Mouse (Mus musculus) midbrain, embryonic 12.5 days (tissue): Measurements from ENCODE around the gene Gripap1. TPM values are rescaled to one million over a fixed set of nuclear protein-coding genes. Genes with fewer than 3 reads are reported as not detected.

Experiments
- ATAC-seq: fragments of 200-750 bp; cut with Nextera tagmentation; 2 replicates; pipeline ENCODE4 v1.8.0; 2017; ENCODE audit warnings: low read depth, moderate TSS enrichment, moderate library complexity; ENCODE audit not compliant: low FRiP score
- H3K27ac ChIP-seq: fragments of 300-500 bp; sonication (generic); replicated peaks from 2 replicates; pipeline ENCODE4 v1.5.1; 2016; ENCODE audit warnings: mild to moderate bottlenecking
- H3K27me3 ChIP-seq: fragments of 300-500 bp; sonication (generic); 2 replicates; pipeline ENCODE4 v1.6.1; 2016; ENCODE audit warnings: mild to moderate bottlenecking
- H3K36me3 ChIP-seq: fragments of 300-500 bp; sonication (generic); 2 replicates; pipeline ENCODE4 v1.6.1; 2016
- H3K4me1 ChIP-seq: fragments of 300-500 bp; sonication (generic); 2 replicates; pipeline ENCODE4 v1.6.1; 2016
- H3K4me2 ChIP-seq: fragments of 300-500 bp; sonication (generic); replicated peaks from 2 replicates; pipeline ENCODE4 v1.6.1; 2016; ENCODE audit warnings: mild to moderate bottlenecking, moderate library complexity
- H3K4me3 ChIP-seq: fragments of 300-500 bp; sonication (generic); 2 replicates; pipeline ENCODE4 v1.5.1; 2016; ENCODE audit warnings: mild to moderate bottlenecking
- H3K9ac ChIP-seq: fragments of 300-500 bp; sonication (generic); replicated peaks from 2 replicates; pipeline ENCODE4 v1.6.1; 2016; ENCODE audit warnings: mild to moderate bottlenecking, moderate library complexity
- H3K9me3 ChIP-seq: fragments of 300-500 bp; sonication (generic); 2 replicates; pipeline ENCODE4 v1.6.1; 2016; ENCODE audit warnings: mild to moderate bottlenecking
- WGBS: fragments of 180-500 bp; shearing (Covaris S2); methylation state at CpG from one replicate; pipeline ENCODE4 v1.1.7; 2016; 5-methylcytosine and 5-hydroxymethylcytosine counted together
- microRNA counts: library from miRNA; unstranded; fragments of <30 nt; microRNA quantifications from one replicate; lab custom pipeline; 2017
- microRNA-seq: library from miRNA; unstranded; fragments of <30 nt; microRNA quantifications from one replicate; pipeline ENCODE4, GENCODE M21; 2017
- polyA plus RNA-seq: library from polyadenylated mRNA; unstranded; fragments of >200 nt; fragmentation: Nextera tagmentation; extraction: Ambion mirVana; gene quantifications from 2 replicates; pipeline ENCODE4 v1.2.1, GENCODE M21; 2016

Gripap1 gene
- polyA plus RNA-seq, 1 experiment from 2014 or later, result 78.3 TPM

- Histone ChIP-seq H3K9me3 (no peaks in the 10 kb centered on the region), H3K4me2 (no peak overlapping the region), H3K9ac (no peak overlapping the region), H3K36me3 (0 out of 2 replicates have a peak, but pooled peaks cover 4% of the 10 kb centered on the region), H3K4me1 (no peaks in the 10 kb centered on the region), H3K4me3 (no peak overlapping the region), H3K27me3 (no peaks in the 10 kb centered on the region), H3K27ac (no peak overlapping the region)
- 49% methylated on average over 2 of the region's 2 CpGs for WGBS
- ATAC-seq, result no peak
Observed at GRCm38 (mm10) chrX:7854578-7854977, 65.0 kb downstream of the Gripap1 start.

- Histone ChIP-seq H3K9ac (no peak overlapping the region), H3K27ac (no peak overlapping the region), H3K4me2 (no peak overlapping the region), H3K4me1 (no peaks in the 10 kb centered on the region), H3K36me3 (0 out of 2 replicates have a peak, but pooled peaks cover 4% of the 10 kb centered on the region), H3K27me3 (no peaks in the 10 kb centered on the region), H3K9me3 (no peaks in the 10 kb centered on the region), H3K4me3 (no peak overlapping the region)
- no peak for ATAC-seq
- 85% methylated on average over 3 of the region's 3 CpGs for WGBS
Observed at GRCm38 (mm10) chrX:7859191-7859753, 69.7 kb downstream of the Gripap1 start.

GRCm38 (mm10) chrX:7863181-7863580, 73.6 kb downstream of the Gripap1 start:
- Histone ChIP-seq H3K9ac (no peak overlapping the region), H3K9me3 (no peaks in the 10 kb centered on the region), H3K27me3 (no peaks in the 10 kb centered on the region), H3K4me2 (no peak overlapping the region), H3K36me3 (peaks cover 4% of the 10 kb centered on the region; the same call in 1 of the 2 replicates), H3K4me3 (no peak overlapping the region), H3K27ac (no peak overlapping the region), H3K4me1 (no peaks in the 10 kb centered on the region; the same call in 1 of the 2 replicates)
- ATAC-seq, result no peak
- 84% methylated on average over 1 of the region's 1 CpGs for WGBS

GRCm38 (mm10) chrX:7864551-7864950, 75.0 kb downstream of the Gripap1 start:
- no peak for ATAC-seq
- Histone ChIP-seq H3K27ac (no peak overlapping the region), H3K4me2 (no peak overlapping the region), H3K36me3 (peaks cover 7% of the 10 kb centered on the region; the same call in 1 of the 2 replicates), H3K9ac (no peak overlapping the region), H3K4me3 (no peak overlapping the region), H3K9me3 (no peaks in the 10 kb centered on the region), H3K4me1 (no peaks in the 10 kb centered on the region; the same call in 1 of the 2 replicates), H3K27me3 (no peaks in the 10 kb centered on the region)
- WGBS, result 84% methylated on average over 3 of the region's 3 CpGs

- H3K4me1 ChIP-seq, result no peaks in the 10 kb centered on the region; the same call in 1 of the 2 replicates
- no peak overlapping the region for H3K4me2 ChIP-seq
- H3K36me3 ChIP-seq, result peaks cover 7% of the 10 kb centered on the region; the same call in 1 of the 2 replicates
- H3K27ac ChIP-seq, result no peak overlapping the region
- H3K27me3 ChIP-seq, result no peaks in the 10 kb centered on the region
- no peak overlapping the region for H3K9ac ChIP-seq
- no peak for ATAC-seq
- H3K9me3 ChIP-seq, result no peaks in the 10 kb centered on the region
- WGBS, result 83% methylated on average over 2 of the region's 2 CpGs
- H3K4me3 ChIP-seq, result no peak overlapping the region
Observed at GRCm38 (mm10) chrX:7865343-7865742, 75.8 kb downstream of the Gripap1 start.

GRCm38 (mm10) chrX:7865786-7866185, 76.2 kb downstream of the Gripap1 start:
- H3K36me3 ChIP-seq, result peaks cover 7% of the 10 kb centered on the region; the same call in 1 of the 2 replicates
- no peak overlapping the region for H3K27ac ChIP-seq
- no peaks in the 10 kb centered on the region for H3K9me3 ChIP-seq
- H3K27me3 ChIP-seq, result no peaks in the 10 kb centered on the region
- no peak overlapping the region for H3K9ac ChIP-seq
- H3K4me1 ChIP-seq, result no peaks in the 10 kb centered on the region; the same call in 1 of the 2 replicates
- no peak overlapping the region for H3K4me3 ChIP-seq
- no peak overlapping the region for H3K4me2 ChIP-seq
- no peak for ATAC-seq
- 71% methylated on average over 2 of the region's 2 CpGs for WGBS

GRCm38 (mm10) chrX:7867141-7867540, 77.6 kb downstream of the Gripap1 start:
- 95% methylated on average over 1 of the region's 1 CpGs for WGBS
- H3K4me1 ChIP-seq, result no peaks in the 10 kb centered on the region; the same call in 1 of the 2 replicates

GRCm38 (mm10) chrX:7868506-7868905, 78.9 kb downstream of the Gripap1 start:
- no peaks in the 10 kb centered on the region for H3K27me3 ChIP-seq
- H3K4me2 ChIP-seq, result no peak overlapping the region
- no peak overlapping the region for H3K4me3 ChIP-seq
- no peaks in the 10 kb centered on the region; the same call in 1 of the 2 replicates for H3K4me1 ChIP-seq
- H3K9me3 ChIP-seq, result no peaks in the 10 kb centered on the region
- WGBS, result 34% methylated on average over 2 of the region's 2 CpGs
- no peak overlapping the region for H3K9ac ChIP-seq
- no peak for ATAC-seq
- H3K36me3 ChIP-seq, result peaks cover 15% of the 10 kb centered on the region; the same call in 1 of the 2 replicates
- no peak overlapping the region for H3K27ac ChIP-seq

More at GRCm38 (mm10) chrX:7867141-7867540, 77.6 kb downstream of the Gripap1 start:
- Histone ChIP-seq H3K4me2 (no peak overlapping the region), H3K27me3 (no peaks in the 10 kb centered on the region), H3K36me3 (peaks cover 12% of the 10 kb centered on the region; the same call in 1 of the 2 replicates), H3K4me3 (no peak overlapping the region), H3K9me3 (no peaks in the 10 kb centered on the region), H3K9ac (no peak overlapping the region), H3K27ac (no peak overlapping the region)
- ATAC-seq, result no peak

GRCm38 (mm10) chrX:7869826-7870225, 80.3 kb downstream of the Gripap1 start:
- Histone ChIP-seq H3K27ac (no peak overlapping the region), H3K4me3 (no peak overlapping the region), H3K27me3 (no peaks in the 10 kb centered on the region), H3K4me2 (0 out of 2 replicates have a peak overlapping the region, but pooled peaks have one; percentile 11), H3K9ac (no peak overlapping the region), H3K9me3 (no peaks in the 10 kb centered on the region), H3K4me1 (no peaks in the 10 kb centered on the region; the same call in 1 of the 2 replicates), H3K36me3 (peaks cover 19% of the 10 kb centered on the region)
- 23% methylated on average over 3 of the region's 3 CpGs for WGBS
- ATAC-seq, result peak; percentile 62

MicroRNAs within 50 kb of the gene (microRNA counts, 519-probe panel; counts per million panel counts)
- 5,101 counts per million, percentile 44 among the panel's probes with 10 or more counts for microRNA mmu-miR-1198 (lab: Ali Mortazavi, UCI)

Small RNAs within 50 kb of the gene (microRNA-seq; reads per million reads assigned to microRNA genes)
- 49.2 reads per million, percentile 44 among the genes with 10 or more reads in this experiment for gene Mir1198

Other genes starting within 250 kb of the Gripap1 start
- gene Foxp3, start 216.1 kb upstream of the Gripap1 start, polyA plus RNA-seq, result 0.09 and 0.13 TPM in 2 replicates
- 4.9 and 5.7 TPM in 2 replicates for gene Ppp1r3f, start 215.5 kb upstream of the Gripap1 start, polyA plus RNA-seq
- gene Ccdc22, start 184.2 kb upstream of the Gripap1 start, polyA plus RNA-seq, result 30.3 and 30.8 TPM in 2 replicates
- gene Cacna1f, start 182.7 kb upstream of the Gripap1 start, polyA plus RNA-seq, result not detected in 2 replicates
- gene Syp, start 151.3 kb upstream of the Gripap1 start, polyA plus RNA-seq, result 39.9 and 40.8 TPM in 2 replicates
- gene Prickle3, start 132.5 kb upstream of the Gripap1 start, polyA plus RNA-seq, result 2.6 and 2.7 TPM in 2 replicates
- 29.2 and 33.2 TPM in 2 replicates for gene Plp2, start 118.4 kb upstream of the Gripap1 start, polyA plus RNA-seq
- gene Magix, start 108.5 kb upstream of the Gripap1 start, polyA plus RNA-seq, result 0.09 TPM in 1 of 2 replicates, not detected in the other
- 43.6 and 45.7 TPM in 2 replicates for gene Gpkow, start 92.6 kb upstream of the Gripap1 start, polyA plus RNA-seq
- gene Wdr45, start 75.4 kb upstream of the Gripap1 start, polyA plus RNA-seq, result 26.4 and 27.0 TPM in 2 replicates
- gene Gm45208, start 67.5 kb upstream of the Gripap1 start, polyA plus RNA-seq, result not detected in 2 replicates
- gene Praf2, start 61.3 kb upstream of the Gripap1 start, polyA plus RNA-seq, result 88.8 and 89.2 TPM in 2 replicates
- 27.5 and 34.1 TPM in 2 replicates for gene Ccdc120, start 38.9 kb upstream of the Gripap1 start, polyA plus RNA-seq
- gene Tfe3, start 27.2 kb upstream of the Gripap1 start, polyA plus RNA-seq, result 37.6 and 39.1 TPM in 2 replicates
- 0.96 and 1.5 TPM in 2 replicates for gene Kcnd1, start 32.5 kb downstream of the Gripap1 start, polyA plus RNA-seq
- gene Otud5, start 51.6 kb downstream of the Gripap1 start, polyA plus RNA-seq, result 63.2 and 68.3 TPM in 2 replicates
- gene Pim2, start 88.5 kb downstream of the Gripap1 start, polyA plus RNA-seq, result 19.2 and 19.7 TPM in 2 replicates
- gene Slc35a2, start 94.3 kb downstream of the Gripap1 start, polyA plus RNA-seq, result 31.0 and 31.4 TPM in 2 replicates
- gene Pqbp1, start 109.5 kb downstream of the Gripap1 start, polyA plus RNA-seq, result 177 and 180 TPM in 2 replicates
- 156 and 160 TPM in 2 replicates for gene Timm17b, start 109.6 kb downstream of the Gripap1 start, polyA plus RNA-seq
- gene Gm10491, start 118.1 kb downstream of the Gripap1 start, polyA plus RNA-seq, result not detected in 2 replicates
- gene Gm10490, start 119.8 kb downstream of the Gripap1 start, polyA plus RNA-seq, result not detected in 2 replicates
- 77.5 and 87.2 TPM in 2 replicates for gene Pcsk1n, start 130.1 kb downstream of the Gripap1 start, polyA plus RNA-seq
- gene Eras, start 138.8 kb downstream of the Gripap1 start, polyA plus RNA-seq, result not detected in 2 replicates
- 80.1 and 87.9 TPM in 2 replicates for gene Hdac6, start 158.1 kb downstream of the Gripap1 start, polyA plus RNA-seq
- gene Gata1, start 188.3 kb downstream of the Gripap1 start, polyA plus RNA-seq, result 1.5 TPM in 2 replicates
- gene Glod5, start 228.7 kb downstream of the Gripap1 start, polyA plus RNA-seq, result not detected in 2 replicates